Mouse (Mus musculus): ENCODE measurements around the gene Borcs6. TPM values are rescaled to one million over a fixed set of nuclear protein-coding genes. Genes with fewer than 3 reads are reported as not detected.
"Not testable (repeated sequence)": the region's sequence is repeated elsewhere in the genome, so short reads cannot be mapped to it uniquely, and the experiment has no call there.

Borcs6 gene
- polyA plus RNA-seq, 1 experiment: 13.4 TPM

DNA sequence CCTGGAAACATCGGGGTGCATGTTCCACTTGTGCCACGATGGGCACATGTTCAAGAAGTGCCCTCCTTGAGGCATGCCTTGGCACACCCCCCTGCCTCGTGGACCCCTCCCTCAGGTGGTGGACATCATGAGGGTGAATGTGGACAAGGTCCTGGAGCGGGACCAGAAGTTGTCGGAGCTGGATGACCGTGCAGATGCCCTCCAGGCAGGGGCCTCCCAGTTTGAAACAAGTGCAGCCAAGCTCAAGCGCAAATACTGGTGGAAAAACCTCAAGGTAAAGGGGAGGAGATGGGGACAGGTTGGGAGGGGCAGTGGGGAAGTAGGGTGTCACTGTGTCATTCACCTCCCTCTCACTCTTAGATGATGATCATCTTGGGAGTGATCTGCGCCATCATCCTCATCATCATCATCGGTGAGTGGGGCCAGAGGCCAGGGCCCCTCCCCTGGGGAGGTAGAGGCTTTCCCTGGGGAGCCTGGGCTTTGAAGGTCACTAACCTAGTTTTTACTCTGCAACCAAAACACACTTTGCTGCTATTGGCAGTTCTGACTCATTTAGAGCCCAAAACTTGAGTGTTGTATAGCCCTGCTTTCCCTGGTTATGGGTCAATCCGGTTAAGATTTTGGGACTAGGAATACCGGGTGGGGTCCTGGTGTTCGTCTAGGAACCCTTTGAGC is 30.2 kb downstream of the Borcs6 start:
- no peaks in the 10 kb centered on the region for H3K27me3 ChIP-seq (ENCODE audit: control insufficient read depth, insufficient read depth, low read length)
- peaks cover 2% of the 10 kb centered on the region for H3K36me3 ChIP-seq (ENCODE audit: control insufficient read depth, insufficient read depth, low read length)
- H3K27ac ChIP-seq (ENCODE audit: control insufficient read depth, insufficient read depth, low read depth, low read length): no peak overlapping the region
- no peak for TF ChIP-seq POLR2A (IDR thresholded peaks at IDR 0.05; ENCODE audit: control insufficient read depth, low read depth, low read length)
- no peak for TF ChIP-seq CTCF (IDR thresholded peaks at IDR 0.05; ENCODE audit: control insufficient read depth, insufficient read depth, insufficient replicate concordance, low read depth, low read length)
- H3K4me3 ChIP-seq (ENCODE audit: control insufficient read depth, low read depth, low read length): peak overlapping the region; percentile 99
- peaks cover 32% of the 10 kb centered on the region for H3K4me1 ChIP-seq (ENCODE audit: control insufficient read depth, insufficient read depth, low read length)

DNA sequence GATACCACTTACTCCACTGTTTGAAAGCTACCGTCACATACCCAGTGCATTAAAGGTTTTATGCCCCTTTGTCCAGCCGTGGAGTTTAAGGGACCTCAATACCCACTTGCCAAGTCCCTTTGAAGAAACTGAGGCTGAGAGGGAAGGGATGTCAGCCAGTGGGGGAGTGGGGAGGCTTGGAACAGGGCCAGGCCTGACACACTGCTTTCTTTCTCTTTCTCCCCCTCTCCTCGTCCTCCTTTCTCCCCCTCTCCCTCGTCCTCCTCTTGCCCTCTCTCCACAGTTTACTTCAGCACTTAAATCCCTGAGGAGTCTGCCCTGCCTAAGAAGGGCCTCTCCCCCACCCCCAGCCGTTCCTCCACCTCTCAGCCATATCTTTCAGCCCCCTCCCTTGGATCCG is 30.9 kb downstream of the Borcs6 start:
- TF ChIP-seq POLR2A (IDR thresholded peaks at IDR 0.05; ENCODE audit: control insufficient read depth, low read depth, low read length): no peak
- TF ChIP-seq CTCF (IDR thresholded peaks at IDR 0.05; ENCODE audit: control insufficient read depth, insufficient read depth, insufficient replicate concordance, low read depth, low read length): no peak
- Histone ChIP-seq H3K27me3 (ENCODE audit: control insufficient read depth, insufficient read depth, low read length) (no peaks in the 10 kb centered on the region), H3K36me3 (ENCODE audit: control insufficient read depth, insufficient read depth, low read length) (peaks cover 2% of the 10 kb centered on the region), H3K4me3 (ENCODE audit: control insufficient read depth, low read depth, low read length) (no peak overlapping the region), H3K27ac (ENCODE audit: control insufficient read depth, insufficient read depth, low read depth, low read length) (no peak overlapping the region), H3K4me1 (ENCODE audit: control insufficient read depth, insufficient read depth, low read length) (peaks cover 35% of the 10 kb centered on the region)

DNA sequence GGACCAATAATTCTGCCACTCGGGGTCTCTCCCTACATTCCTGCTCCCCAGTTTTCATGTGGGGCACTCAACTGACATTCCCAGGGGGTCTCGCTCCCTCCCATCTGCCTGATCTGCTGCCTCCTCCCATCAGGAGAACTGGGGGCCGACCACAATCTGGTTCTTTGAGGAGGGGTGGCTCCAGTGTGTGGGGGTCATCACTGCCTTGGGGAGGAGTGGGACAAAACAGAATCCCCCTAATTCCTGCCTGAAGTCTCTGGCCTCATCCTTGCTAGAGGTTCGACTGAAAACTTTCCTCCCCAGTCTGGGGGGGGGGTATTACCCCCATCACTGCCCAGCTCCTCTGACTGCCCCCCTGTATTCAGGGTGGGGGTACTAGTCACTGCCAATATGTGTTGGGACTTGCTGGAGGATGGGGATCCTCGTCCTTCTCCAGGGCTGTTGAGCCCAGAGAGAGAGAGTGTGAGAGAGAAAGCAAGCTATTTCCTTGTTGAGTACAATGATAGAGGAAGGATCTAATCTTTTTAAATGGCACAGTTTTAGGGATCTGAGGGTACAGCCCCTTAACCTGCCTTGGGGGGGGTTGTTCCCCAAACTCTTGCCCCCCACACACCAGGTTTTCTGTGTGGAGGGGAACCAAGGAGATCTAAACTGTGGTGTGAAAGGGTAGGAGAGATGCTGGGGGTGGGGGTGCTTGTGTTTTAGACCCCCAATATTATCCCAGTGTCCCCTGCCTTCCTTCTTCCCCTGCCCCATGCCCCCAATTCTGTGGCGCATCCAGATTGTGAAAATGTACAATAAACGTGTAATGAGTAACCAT is 32.3 kb downstream of the Borcs6 start:
- no peak for TF ChIP-seq CTCF (IDR thresholded peaks at IDR 0.05; ENCODE audit: control insufficient read depth, insufficient read depth, insufficient replicate concordance, low read depth, low read length)
- no peak for TF ChIP-seq POLR2A (IDR thresholded peaks at IDR 0.05; ENCODE audit: control insufficient read depth, low read depth, low read length)
- Histone ChIP-seq H3K4me3 (ENCODE audit: control insufficient read depth, low read depth, low read length) (no peak overlapping the region), H3K36me3 (ENCODE audit: control insufficient read depth, insufficient read depth, low read length) (peaks cover 2% of the 10 kb centered on the region), H3K4me1 (ENCODE audit: control insufficient read depth, insufficient read depth, low read length) (peaks cover 42% of the 10 kb centered on the region), H3K27ac (ENCODE audit: control insufficient read depth, insufficient read depth, low read depth, low read length) (no peak overlapping the region), H3K27me3 (ENCODE audit: control insufficient read depth, insufficient read depth, low read length) (no peaks in the 10 kb centered on the region)

DNA sequence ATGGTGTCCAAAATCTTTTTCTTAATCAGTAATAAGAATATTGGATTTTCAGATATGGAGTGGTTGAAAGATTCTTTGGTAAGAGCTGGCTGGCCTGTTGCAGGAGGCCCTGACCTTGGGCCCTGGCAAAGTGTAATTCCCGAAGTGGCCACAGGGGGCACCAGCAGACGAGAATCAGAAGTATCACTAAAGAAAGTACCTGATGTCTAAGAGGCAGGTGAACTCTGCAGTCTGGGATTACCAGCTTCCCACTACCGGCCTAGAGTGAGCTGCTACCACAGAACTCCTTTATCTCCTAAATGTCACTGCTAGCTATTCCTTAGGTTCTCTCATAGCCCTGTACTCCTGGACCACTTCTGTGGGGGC is 32.9 kb downstream of the Borcs6 start:
- Histone ChIP-seq H3K27me3 (ENCODE audit: control insufficient read depth, insufficient read depth, low read length) (no peaks in the 10 kb centered on the region), H3K27ac (ENCODE audit: control insufficient read depth, insufficient read depth, low read depth, low read length) (no peak overlapping the region), H3K4me1 (ENCODE audit: control insufficient read depth, insufficient read depth, low read length) (peaks cover 45% of the 10 kb centered on the region), H3K4me3 (ENCODE audit: control insufficient read depth, low read depth, low read length) (no peak overlapping the region), H3K36me3 (ENCODE audit: control insufficient read depth, insufficient read depth, low read length) (peaks cover 2% of the 10 kb centered on the region)
- TF ChIP-seq CTCF (IDR thresholded peaks at IDR 0.05; ENCODE audit: control insufficient read depth, insufficient read depth, insufficient replicate concordance, low read depth, low read length): peak; percentile 83; the same call in 1 of the 2 replicates
- TF ChIP-seq POLR2A (IDR thresholded peaks at IDR 0.05; ENCODE audit: control insufficient read depth, low read depth, low read length): no peak

DNA sequence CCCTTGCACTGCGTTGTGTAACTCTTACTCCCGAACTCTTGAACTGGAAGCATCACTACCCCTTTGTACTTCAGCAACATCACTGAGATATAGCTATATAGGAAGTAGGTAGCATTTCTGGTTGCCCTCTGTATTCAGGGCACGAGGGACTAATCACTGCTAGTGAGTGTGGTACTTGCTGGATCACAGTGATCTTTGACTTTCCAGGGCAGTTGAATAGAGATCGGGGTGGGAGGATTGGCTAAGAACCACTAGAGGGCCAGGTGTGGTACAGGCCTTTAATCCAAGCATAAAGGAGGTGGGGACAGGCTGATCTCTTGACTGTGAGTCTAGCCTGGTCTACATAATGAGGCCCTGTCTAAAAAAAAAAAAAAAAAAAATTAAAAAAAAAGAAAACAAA is 33.4 kb downstream of the Borcs6 start:
- no peak for TF ChIP-seq POLR2A (IDR thresholded peaks at IDR 0.05; ENCODE audit: control insufficient read depth, low read depth, low read length)
- no peak overlapping the region for H3K4me3 ChIP-seq (ENCODE audit: control insufficient read depth, low read depth, low read length)
- no peaks in the 10 kb centered on the region for H3K27me3 ChIP-seq (ENCODE audit: control insufficient read depth, insufficient read depth, low read length)
- H3K27ac ChIP-seq (ENCODE audit: control insufficient read depth, insufficient read depth, low read depth, low read length): no peak overlapping the region
- peaks cover 2% of the 10 kb centered on the region for H3K36me3 ChIP-seq (ENCODE audit: control insufficient read depth, insufficient read depth, low read length)
- H3K4me1 ChIP-seq (ENCODE audit: control insufficient read depth, insufficient read depth, low read length): peaks cover 46% of the 10 kb centered on the region

DNA sequence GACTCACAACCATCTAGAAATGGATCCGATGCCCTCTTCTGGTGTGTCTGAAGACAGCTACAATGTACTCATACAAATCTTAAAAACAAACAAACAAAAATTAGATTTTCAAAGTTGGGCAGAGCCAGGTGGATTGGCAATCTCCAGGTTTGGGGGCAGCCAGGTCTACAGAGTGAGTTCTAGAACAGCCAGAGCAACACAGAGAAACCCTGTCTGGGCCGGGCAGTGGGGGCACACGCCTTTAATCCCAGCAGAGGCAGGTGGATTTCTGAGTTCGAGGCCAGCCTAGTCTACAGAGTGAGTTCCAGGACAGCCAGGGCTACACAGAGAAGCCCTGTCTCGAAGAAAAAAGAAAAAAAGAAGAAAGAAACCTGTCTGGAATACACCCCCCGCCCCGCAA is 34.3 kb downstream of the Borcs6 start:
- not testable (repeated sequence) for H3K36me3 ChIP-seq (ENCODE audit: control insufficient read depth, insufficient read depth, low read length); H3K27me3 ChIP-seq (ENCODE audit: control insufficient read depth, insufficient read depth, low read length); H3K4me3 ChIP-seq (ENCODE audit: control insufficient read depth, low read depth, low read length)
- Histone ChIP-seq H3K27ac (ENCODE audit: control insufficient read depth, insufficient read depth, low read depth, low read length) (peak overlapping the region; percentile 22; the same call in 1 of the 2 replicates), H3K4me1 (ENCODE audit: control insufficient read depth, insufficient read depth, low read length) (peaks cover 48% of the 10 kb centered on the region)

DNA sequence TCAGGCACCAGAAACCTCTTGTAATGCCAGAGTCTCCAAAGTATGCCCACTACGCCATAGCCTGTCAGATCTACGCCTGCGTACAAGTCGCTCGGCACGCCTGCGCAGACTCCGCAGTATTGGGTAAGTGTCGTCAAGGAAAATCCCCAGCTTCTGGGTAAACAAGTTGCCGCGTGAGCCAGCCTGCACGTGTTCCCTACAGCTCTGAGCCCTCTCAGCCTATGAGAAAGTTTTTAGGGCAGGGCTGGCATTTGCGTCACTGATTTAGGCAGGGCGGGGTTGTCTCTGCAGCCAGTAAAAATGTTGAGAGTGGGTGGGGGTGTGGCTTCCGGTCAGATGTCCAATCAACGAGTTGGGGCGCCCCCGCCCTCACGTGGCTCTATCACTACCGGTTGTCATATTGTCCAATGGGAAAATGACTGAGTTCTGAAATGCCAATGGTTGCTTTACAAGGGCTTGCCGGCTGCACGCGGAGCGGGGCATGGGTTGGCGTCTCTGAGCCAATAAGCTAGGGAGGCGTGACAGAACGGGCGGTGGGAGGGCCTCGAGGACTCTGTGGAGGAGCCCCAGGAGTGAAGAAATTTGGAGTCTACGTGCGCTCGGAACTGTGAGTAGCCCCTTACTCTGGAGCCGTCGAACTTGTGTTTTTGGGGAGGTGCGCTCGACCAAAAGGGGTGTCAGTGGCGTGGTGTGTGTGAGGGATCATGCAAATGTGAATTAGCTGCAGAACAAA is 35.3 kb downstream of the Borcs6 start, which contains the start of gene Per1:
Gene Per1 (plus strand): TSS at position 521 of the 733 bp plus-strand sequence.
- Histone ChIP-seq H3K4me1 (ENCODE audit: control insufficient read depth, insufficient read depth, low read length) (peaks cover 41% of the 10 kb centered on the region), H3K36me3 (ENCODE audit: control insufficient read depth, insufficient read depth, low read length) (peaks cover 2% of the 10 kb centered on the region), H3K27ac (ENCODE audit: control insufficient read depth, insufficient read depth, low read depth, low read length) (peak within 1 kb of the TSS; percentile 96), H3K27me3 (ENCODE audit: control insufficient read depth, insufficient read depth, low read length) (no peaks in the 10 kb centered on the region), H3K4me3 (ENCODE audit: control insufficient read depth, low read depth, low read length) (peak within 1 kb of the TSS; percentile 93)
- peak; percentile 90 for TF ChIP-seq POLR2A (IDR thresholded peaks at IDR 0.05; ENCODE audit: control insufficient read depth, low read depth, low read length)
- TF ChIP-seq CTCF (IDR thresholded peaks at IDR 0.05; ENCODE audit: control insufficient read depth, insufficient read depth, insufficient replicate concordance, low read depth, low read length): no peak
